Mouse (Mus musculus) midbrain, embryonic 16.5 days (tissue): Measurements from ENCODE around the gene Nsd1. TPM values are rescaled to one million over a fixed set of nuclear protein-coding genes. Genes with fewer than 3 reads are reported as not detected.

Experiments used
- ATAC-seq: fragments of 200-750 bp; cut with Nextera tagmentation; 2 replicates; pipeline ENCODE4 v1.8.0; 2017; ENCODE audit warnings: moderate TSS enrichment
- H3K27ac ChIP-seq: fragments of 300-500 bp; sonication (generic); 2 replicates; pipeline ENCODE4 v1.5.1; 2014; ENCODE audit warnings: mild to moderate bottlenecking, low read length, mixed read lengths
- H3K27me3 ChIP-seq: fragments of 300-500 bp; sonication (generic); 2 replicates; pipeline ENCODE4 v1.6.1; 2014; ENCODE audit warnings: low read depth, low read length, mixed read lengths; ENCODE audit not compliant: control insufficient read depth, insufficient read depth
- H3K36me3 ChIP-seq: fragments of 300-500 bp; sonication (generic); 2 replicates; pipeline ENCODE4 v1.6.1; 2014; ENCODE audit warnings: mild to moderate bottlenecking, low read length, moderate library complexity, mixed read lengths; ENCODE audit not compliant: control insufficient read depth, insufficient read depth
- H3K4me1 ChIP-seq: fragments of 300-500 bp; sonication (generic); 2 replicates; pipeline ENCODE4 v1.6.1; 2014; ENCODE audit warnings: mild to moderate bottlenecking, low read length, mixed read lengths; ENCODE audit not compliant: control insufficient read depth, insufficient read depth
- H3K4me2 ChIP-seq: fragments of 300-500 bp; sonication (generic); 2 replicates; pipeline ENCODE4 v1.6.1; 2014; ENCODE audit warnings: mild to moderate bottlenecking, low read length, mixed read lengths
- H3K4me3 ChIP-seq: fragments of 300-500 bp; sonication (generic); 2 replicates; pipeline ENCODE4 v1.5.1; 2014; ENCODE audit warnings: low read depth, mild to moderate bottlenecking, low read length, moderate library complexity, mixed read lengths
- H3K9ac ChIP-seq: fragments of 300-500 bp; sonication (generic); 2 replicates; pipeline ENCODE4 v1.6.1; 2014; ENCODE audit warnings: low read depth, low read length, mixed read lengths
- H3K9me3 ChIP-seq: fragments of 300-500 bp; sonication (generic); replicated peaks from 2 replicates; pipeline ENCODE4 v1.6.1; 2014; ENCODE audit warnings: mild to moderate bottlenecking, low read length, mixed read lengths; ENCODE audit not compliant: control insufficient read depth, poor library complexity, severe bottlenecking
- WGBS: fragments of 180-500 bp; shearing (Covaris S2); extraction: QIAGEN DNeasy Blood & Tissue Kit; methylation state at CpG from one replicate; pipeline ENCODE4 v1.1.7; 2014; 5-methylcytosine and 5-hydroxymethylcytosine counted together
- polyA plus RNA-seq: library from polyadenylated mRNA; unstranded; fragments of >200 nt; fragmentation: Nextera tagmentation; extraction: Ambion mirVana; gene quantifications from 2 replicates; pipeline ENCODE4 v1.2.1, GENCODE M21; 2015

Nsd1 gene
- polyA plus RNA-seq, 1 experiment from 2014 or later = 45.2 TPM

DNA sequence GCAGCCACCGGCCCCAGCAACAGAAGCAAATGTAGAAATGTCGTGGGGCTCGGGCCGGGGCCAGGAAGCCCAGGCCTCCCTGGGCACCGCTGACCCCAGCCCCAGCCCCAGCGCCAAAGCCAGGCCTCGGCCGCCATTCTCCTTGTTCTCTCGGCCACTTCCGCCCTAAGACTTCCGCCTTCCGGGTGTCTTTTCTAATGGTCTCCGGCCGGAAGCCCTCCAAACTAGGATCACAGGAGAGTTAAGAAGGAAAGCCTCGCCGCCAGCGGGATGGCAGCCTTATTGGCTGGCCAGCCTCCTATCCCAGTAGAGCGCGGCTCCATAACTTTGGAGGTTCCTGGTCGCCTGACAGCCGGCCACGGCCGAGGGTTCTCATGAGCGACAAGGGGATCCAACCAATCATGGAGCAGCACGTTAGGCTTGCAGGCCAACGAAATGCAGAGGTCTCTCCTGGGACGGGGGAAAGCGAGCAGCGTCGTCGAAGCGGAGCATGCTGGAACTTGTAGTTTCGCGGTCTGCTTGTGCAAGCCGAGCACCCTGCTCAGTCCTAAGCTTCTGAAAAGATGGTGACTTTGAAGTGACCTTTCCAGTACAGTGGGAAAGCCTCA, 153.0 kb downstream of the Nsd1 start, which contains the start of gene Lman2:
TSS of gene Lman2 (minus strand) at position 331 of the 608 bp plus-strand sequence.
- ATAC-seq = peak; percentile 99
- Histone ChIP-seq H3K27me3 (no peaks in the 10 kb centered on the region), H3K36me3 (peaks cover 2% of the 10 kb centered on the region; the same call in 1 of the 2 replicates), H3K4me3 (peak within 1 kb of the TSS; percentile 71), H3K27ac (peak within 1 kb of the TSS; percentile 88), H3K4me1 (peaks cover 11% of the 10 kb centered on the region), H3K9me3 (no peaks in the 10 kb centered on the region), H3K4me2 (peak within 1 kb of the TSS; percentile 64), H3K9ac (peak within 1 kb of the TSS; percentile 91)
- WGBS = 0% methylated on average over 35 of the region's 35 CpGs

Other genes with a start within 250 kb of the Nsd1 start
- gene Hk3, start 188.4 kb upstream of the Nsd1 start, polyA plus RNA-seq = 0.57 and 0.77 TPM in 2 replicates
- 20.3 and 20.8 TPM in 2 replicates for gene Uimc1, start 109.5 kb upstream of the Nsd1 start, polyA plus RNA-seq
- gene Zfp346, start 104.5 kb upstream of the Nsd1 start, polyA plus RNA-seq = 29.5 and 32.2 TPM in 2 replicates
- gene Gm17617, start 76.2 kb upstream of the Nsd1 start, polyA plus RNA-seq = not detected in 2 replicates
- gene Fgfr4, start 57.1 kb upstream of the Nsd1 start, polyA plus RNA-seq = 0.60 and 0.82 TPM in 2 replicates
- gene Prelid1, start 110.7 kb downstream of the Nsd1 start, polyA plus RNA-seq = 319 and 320 TPM in 2 replicates
- 91.0 and 92.2 TPM in 2 replicates for gene Rab24, start 112.2 kb downstream of the Nsd1 start, polyA plus RNA-seq
- 6.9 and 7.9 TPM in 2 replicates for gene Mxd3, start 120.0 kb downstream of the Nsd1 start, polyA plus RNA-seq
- gene Lman2, start 153.0 kb downstream of the Nsd1 start, polyA plus RNA-seq = 43.4 and 50.3 TPM in 2 replicates
- gene Rgs14, start 159.9 kb downstream of the Nsd1 start, polyA plus RNA-seq = 0.34 and 0.62 TPM in 2 replicates
- gene Slc34a1, start 188.4 kb downstream of the Nsd1 start, polyA plus RNA-seq = not detected in 2 replicates
- gene Pfn3, start 205.4 kb downstream of the Nsd1 start, polyA plus RNA-seq = 0.57 and 0.98 TPM in 2 replicates
- gene F12, start 217.0 kb downstream of the Nsd1 start, polyA plus RNA-seq = 0.31 TPM in 1 of 2 replicates, not detected in the other
- 28.3 and 31.8 TPM in 2 replicates for gene Grk6, start 235.3 kb downstream of the Nsd1 start, polyA plus RNA-seq